Mouse (Mus musculus): ENCODE measurements around the gene 1700037H04Rik.

- no peak for TF ChIP-seq CTCF (IDR thresholded peaks at IDR 0.05; ENCODE audit: borderline replicate concordance, extremely low read depth, insufficient read depth, insufficient read length)
- no peak for TF ChIP-seq POLR2A (IDR thresholded peaks at IDR 0.05; ENCODE audit: borderline replicate concordance, extremely low read depth, insufficient read depth, insufficient read length, poor library complexity, severe bottlenecking)
Observed at GRCm38 (mm10) chr2:131208356-131208755, 48.5 kb upstream of the 1700037H04Rik start.

Data from brain, embryonic 14.5 days (tissue).